Mouse (Mus musculus) frontal cortex, postnatal 36 days (tissue): ENCODE data around the gene Gm7137.
"Not testable (repeated sequence)": the region's sequence is repeated elsewhere in the genome, so short reads cannot be mapped to it uniquely, and the experiment has no call there.

Experiments
- DNase-seq, 2 experiments: peaks; one replicate each; pipeline ENCODE4 v3.0.0; 2022; ENCODE audit warnings: low spot score in 2 of 2

The Gm7137 gene

GRCm38 (mm10) chr10:77752312-77752711, 35.7 kb downstream of the Gm7137 start:
- not testable (repeated sequence) for DNase-seq

- DNase-seq = not testable (repeated sequence)
Observed at GRCm38 (mm10) chr10:77751254-77751653, 36.7 kb downstream of the Gm7137 start, which contains the start of gene Gm9736. Gm9736 (minus strand) TSS chr10:77751354.

GRCm38 (mm10) chr10:77750686-77751085, 37.3 kb downstream of the Gm7137 start:
- not testable (repeated sequence) for DNase-seq

GRCm38 (mm10) chr10:77741924-77742688, 45.9 kb downstream of the Gm7137 start, which contains the start of gene Gm18596:
Gm18596 (minus strand) TSS chr10:77742638.
- not testable (repeated sequence) for DNase-seq

- DNase-seq = no peak
Observed at GRCm38 (mm10) chr10:77738929-77739328, 49.1 kb downstream of the Gm7137 start.
